Mouse (Mus musculus) A20 (cell line): ENCODE results near the gene Optn.
"Not testable (repeated sequence)": the region's sequence is repeated elsewhere in the genome, so short reads cannot be mapped to it uniquely, and the experiment has no call there.

Experiments used
- DNase-seq: peaks from one replicate; pipeline ENCODE4 v3.0.0-alpha.2; 2011; ENCODE audit warnings: low read depth, low spot score

Gene Optn

GRCm38 (mm10) chr2:5063299-5064205 lies at the start of gene Optn:
Gene Optn, minus strand, starts transcription at chr2:5064051.
- peak; percentile 90 for DNase-seq

- no peak for DNase-seq
Observed at GRCm38 (mm10) chr2:5112785-5113291, 49.0 kb upstream of the Optn start.

DNA sequence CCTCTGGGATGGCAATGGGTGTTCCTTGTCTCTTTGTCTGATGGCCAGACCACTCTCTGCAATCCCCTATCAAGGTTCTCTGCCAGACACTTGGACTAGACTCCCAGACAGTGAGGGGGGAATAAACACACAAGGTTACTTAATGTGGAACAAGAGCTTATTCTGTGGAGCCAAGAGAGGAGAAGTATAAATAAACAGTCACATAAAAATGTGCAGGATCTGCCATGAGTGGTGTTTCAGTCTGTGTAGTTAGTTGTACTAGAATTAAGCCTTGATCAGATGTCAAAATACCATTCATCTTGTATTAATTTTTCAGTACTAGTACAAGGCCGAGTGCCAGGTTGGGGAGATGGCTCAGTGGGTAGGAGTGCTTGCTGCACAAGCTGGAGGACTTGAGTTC lies 39.0 kb upstream of the Optn start:
- DNase-seq, result no peak

- no peak for DNase-seq
Observed at GRCm38 (mm10) chr2:5101743-5102245, 37.9 kb upstream of the Optn start.

- no peak for DNase-seq
Observed at GRCm38 (mm10) chr2:5099176-5099575, 35.3 kb upstream of the Optn start.

- peak; percentile 70 for DNase-seq
Observed at GRCm38 (mm10) chr2:5097786-5098445, 34.1 kb upstream of the Optn start.

- no peak for DNase-seq
Observed at GRCm38 (mm10) chr2:5095316-5095715, 31.5 kb upstream of the Optn start.

DNA sequence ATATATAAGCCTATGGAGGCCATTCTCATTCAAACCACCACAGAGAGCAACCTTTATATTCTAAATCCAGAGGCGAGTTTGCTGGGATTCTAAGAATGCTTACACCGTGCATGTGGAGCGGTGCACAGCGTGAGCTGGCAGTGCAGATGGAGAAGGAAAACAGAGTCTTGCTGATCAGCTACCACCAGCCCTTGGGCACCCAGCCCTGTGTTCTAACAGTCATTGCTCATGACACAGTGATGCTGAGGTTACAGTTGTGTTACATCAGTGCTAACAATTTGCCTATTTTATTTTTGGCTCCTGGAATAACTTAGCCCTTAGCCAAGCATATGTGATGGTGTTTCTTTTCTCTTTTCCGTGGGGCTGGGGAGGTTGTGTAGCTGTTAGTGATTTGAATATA lies 31.0 kb upstream of the Optn start:
- DNase-seq, result no peak

DNA sequence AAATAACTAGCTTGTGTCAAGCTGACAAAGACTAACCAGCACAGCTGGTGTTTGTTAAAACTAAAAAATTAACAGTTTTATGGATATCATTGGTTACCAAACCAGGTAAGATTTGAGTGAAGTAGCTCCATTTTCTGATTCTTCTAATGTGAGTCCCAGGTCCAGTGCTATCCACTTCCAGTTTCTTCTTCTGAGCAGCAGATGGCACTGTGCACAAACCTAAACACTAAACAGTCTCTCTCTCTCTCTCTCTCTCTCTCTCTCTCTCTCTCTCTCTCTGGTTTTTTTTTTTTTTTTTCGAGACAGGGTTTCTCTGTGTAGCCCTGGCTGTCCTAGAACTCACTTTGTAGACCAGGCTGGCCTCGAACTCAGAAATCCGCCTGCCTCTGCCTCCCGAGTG lies 26.5 kb upstream of the Optn start:
- peak; percentile 54 for DNase-seq

DNA sequence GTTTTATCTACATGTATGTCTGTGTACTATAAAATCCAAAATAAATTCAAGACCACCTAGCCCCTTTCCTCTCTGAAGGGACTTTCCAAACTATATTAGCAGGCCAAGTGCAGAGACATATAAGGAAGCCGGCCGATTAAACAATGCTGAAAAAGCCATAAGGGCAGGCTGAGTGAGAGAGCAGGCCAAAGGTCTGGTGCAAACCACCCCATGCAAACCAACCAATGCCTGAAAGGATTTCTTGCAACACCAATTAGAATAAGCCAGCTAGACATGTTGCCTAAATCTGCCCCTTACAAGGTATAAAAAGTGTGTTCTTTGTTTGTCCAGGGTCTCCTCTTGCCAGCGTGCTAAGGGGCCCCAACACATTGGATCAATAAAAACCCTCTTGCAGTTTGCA lies 23.8 kb upstream of the Optn start:
- no peak for DNase-seq

DNA sequence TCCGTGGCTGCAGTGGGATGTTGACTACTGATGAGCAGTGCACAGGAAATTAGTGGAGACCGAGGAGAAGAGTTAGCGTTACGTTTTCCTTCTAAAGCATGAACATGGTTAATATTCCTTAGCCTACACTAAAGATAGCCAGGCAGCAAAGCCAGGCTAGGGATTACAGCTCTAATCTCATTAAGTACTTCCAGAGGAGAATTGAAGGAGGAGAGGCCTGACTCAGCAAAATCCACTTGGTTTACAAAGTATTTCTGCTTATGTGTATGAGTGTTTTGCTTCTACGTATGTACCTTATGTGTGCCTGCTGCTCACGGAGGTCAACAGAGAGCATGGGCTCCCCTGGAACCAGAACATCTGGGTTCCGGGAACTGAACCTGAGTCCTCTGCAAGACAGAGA lies 19.9 kb upstream of the Optn start:
- DNase-seq, result no peak

- peak; percentile 51 for DNase-seq
Observed at GRCm38 (mm10) chr2:5080053-5080787, 16.4 kb upstream of the Optn start.

DNA sequence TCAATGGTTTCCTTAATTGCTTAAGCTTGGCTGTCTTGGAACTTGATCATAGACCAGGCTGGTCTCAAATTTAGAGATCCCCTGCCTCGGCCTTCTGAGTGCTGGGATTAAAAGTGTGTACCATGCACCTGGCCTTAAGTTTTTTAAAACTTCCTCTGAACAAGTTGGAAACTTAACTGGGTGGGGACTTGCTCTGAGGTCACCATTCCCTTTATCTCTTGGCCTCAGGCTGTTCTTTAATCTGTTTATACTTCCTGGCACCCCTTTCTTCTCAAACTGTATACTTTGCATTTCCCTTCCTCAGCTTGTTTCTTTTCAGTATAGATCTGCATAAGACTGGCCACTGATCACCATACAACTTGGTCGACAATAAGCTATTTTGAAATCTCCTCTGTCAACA lies 14.1 kb upstream of the Optn start:
- DNase-seq, result no peak

GRCm38 (mm10) chr2:5077490-5077889 lies 13.6 kb upstream of the Optn start:
- no peak for DNase-seq

- DNase-seq, result no peak
Observed at GRCm38 (mm10) chr2:5075856-5076255, 12.0 kb upstream of the Optn start.

DNA sequence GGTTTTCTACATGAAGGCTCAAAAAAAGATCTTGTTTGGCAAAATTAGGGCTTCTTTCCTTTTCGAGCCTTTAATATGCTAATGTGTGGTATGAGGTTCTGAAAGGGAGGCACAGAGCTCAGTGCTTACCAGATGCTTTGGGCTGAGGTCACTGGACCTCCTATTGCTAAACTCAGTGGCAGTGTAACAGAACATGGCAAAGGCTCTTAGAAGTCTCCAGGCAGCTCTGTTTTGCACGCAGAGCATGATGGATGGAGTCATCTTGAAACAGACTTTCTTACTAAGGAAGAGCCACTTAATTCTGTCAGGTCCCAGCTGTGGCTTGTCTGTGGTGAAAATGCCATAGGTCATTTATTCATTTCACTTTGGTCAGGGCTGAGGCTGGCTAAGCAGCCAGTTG lies 11.6 kb upstream of the Optn start:
- DNase-seq, result no peak

GRCm38 (mm10) chr2:5073785-5074184 lies 9.9 kb upstream of the Optn start:
- no peak for DNase-seq

DNA sequence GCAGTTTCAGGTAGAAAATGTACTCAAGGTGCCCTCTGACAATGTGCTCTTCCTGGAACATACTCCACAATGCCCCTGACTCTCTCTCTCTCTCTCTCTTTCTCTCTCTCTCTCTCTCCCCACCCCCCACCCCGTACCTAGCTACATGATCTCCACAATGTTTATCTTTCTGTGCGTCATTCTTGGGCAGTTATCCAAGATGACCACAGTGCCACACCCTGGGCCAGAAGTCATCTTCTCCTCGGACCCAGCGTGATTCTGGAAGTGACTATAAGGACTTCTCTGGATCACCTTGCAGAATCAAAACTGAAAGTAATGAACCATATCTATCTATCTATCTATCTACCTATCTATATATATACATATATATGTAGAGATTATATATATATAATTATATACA lies 4.1 kb upstream of the Optn start:
- DNase-seq, result no peak

DNA sequence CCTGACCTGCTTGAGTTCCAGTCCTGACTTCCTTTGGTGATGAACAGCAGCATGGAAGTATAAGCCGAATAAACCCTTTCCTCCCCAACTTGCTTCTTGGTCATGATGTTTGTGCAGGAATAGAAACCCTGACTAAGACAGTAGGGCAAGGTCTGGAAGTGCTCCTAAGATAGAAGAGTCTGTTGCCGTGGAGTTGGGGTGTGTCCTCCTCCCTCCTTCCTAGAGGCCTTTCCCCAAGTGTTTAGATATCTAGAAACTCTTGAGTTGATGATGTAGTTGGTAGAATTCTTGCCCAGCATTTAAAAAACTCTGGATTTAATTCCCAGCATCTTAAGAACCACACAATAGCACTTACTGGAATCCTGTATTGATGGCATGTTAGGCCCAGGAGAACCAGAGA lies 3.4 kb upstream of the Optn start:
- not testable (repeated sequence) for DNase-seq

DNA sequence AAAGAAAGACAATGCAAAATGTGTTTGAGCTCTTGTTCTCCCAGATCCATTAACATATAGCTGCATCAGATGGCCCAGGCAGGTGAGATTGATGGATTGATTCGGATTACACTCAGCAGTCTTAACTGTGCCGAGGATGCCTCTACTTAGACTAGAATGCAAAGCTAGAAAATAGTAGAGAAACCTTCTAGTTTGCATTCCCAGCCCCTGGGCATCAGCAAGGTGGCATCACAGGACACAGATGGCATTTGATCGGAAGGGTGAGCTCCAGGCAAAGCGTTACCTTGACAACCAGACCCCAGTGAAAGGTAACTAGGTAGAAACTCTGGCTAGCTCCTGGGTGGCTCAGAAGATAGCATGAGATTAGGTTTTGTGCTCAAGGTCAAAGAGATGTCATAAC lies 396 bp upstream of the Optn start:
- no peak for DNase-seq

- DNase-seq, result peak; percentile 84
Observed at GRCm38 (mm10) chr2:5062496-5063298, 1.2 kb downstream of the Optn start.
